Mouse (Mus musculus) thymus, postnatal 0 days (tissue): ENCODE measurements around the gene Gm5148. TPM values are rescaled to one million over a fixed set of nuclear protein-coding genes. Genes with fewer than 3 reads are reported as not detected.

ENCODE experiments used
- DNase-seq: peaks from one replicate; pipeline ENCODE4 v3.0.0-alpha.2; 2015; ENCODE audit warnings: low spot score
- polyA plus RNA-seq: library from polyadenylated mRNA; unstranded; fragments of >200 nt; fragmentation: Nextera tagmentation; extraction: Ambion mirVana; gene quantifications from 2 replicates; pipeline ENCODE4 v1.2.1, GENCODE M21; 2015

Gene Gm5148
- polyA plus RNA-seq, 1 experiment from 2014 or later = 6.1 TPM

DNA sequence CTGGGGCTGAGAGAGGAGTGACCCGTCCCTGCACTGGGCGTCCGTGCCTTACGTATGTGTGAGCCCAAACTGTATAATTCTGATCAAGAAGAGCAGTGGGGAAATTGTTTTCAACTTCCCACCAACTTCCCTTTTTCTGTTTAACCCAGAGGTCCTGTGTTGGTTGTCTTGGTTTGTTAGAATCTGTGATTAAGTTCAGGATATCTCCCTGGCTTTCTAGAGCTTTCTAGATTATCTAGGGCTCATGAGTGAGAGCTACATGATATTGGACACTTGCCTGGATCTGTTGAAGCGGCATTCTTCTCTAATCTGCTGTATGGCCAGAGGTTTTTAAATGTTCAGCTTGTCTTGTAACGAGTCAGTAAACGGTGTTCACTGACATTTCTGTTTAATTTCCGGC is 30.7 kb downstream of the Gm5148 start:
- DNase-seq = no peak

DNA sequence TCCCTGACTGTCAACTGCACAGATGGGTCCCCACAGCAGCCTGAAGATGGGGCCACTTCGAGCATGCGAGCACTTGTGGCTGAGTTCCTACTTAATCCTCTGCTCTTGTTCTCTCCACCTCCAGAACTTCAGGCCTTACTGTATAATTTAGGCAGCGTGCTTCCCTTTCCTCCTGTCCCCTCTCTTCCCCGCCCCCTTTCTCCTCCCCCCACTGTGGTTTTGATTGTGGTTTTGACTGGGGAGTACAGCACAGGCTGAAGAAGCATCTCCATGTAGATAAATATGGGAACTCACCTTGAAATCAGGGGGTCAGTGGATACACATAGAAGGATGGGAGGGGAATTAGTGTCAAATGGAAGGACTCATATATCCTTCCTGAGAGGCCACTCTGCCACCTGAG is 31.3 kb downstream of the Gm5148 start:
- DNase-seq = no peak

DNA sequence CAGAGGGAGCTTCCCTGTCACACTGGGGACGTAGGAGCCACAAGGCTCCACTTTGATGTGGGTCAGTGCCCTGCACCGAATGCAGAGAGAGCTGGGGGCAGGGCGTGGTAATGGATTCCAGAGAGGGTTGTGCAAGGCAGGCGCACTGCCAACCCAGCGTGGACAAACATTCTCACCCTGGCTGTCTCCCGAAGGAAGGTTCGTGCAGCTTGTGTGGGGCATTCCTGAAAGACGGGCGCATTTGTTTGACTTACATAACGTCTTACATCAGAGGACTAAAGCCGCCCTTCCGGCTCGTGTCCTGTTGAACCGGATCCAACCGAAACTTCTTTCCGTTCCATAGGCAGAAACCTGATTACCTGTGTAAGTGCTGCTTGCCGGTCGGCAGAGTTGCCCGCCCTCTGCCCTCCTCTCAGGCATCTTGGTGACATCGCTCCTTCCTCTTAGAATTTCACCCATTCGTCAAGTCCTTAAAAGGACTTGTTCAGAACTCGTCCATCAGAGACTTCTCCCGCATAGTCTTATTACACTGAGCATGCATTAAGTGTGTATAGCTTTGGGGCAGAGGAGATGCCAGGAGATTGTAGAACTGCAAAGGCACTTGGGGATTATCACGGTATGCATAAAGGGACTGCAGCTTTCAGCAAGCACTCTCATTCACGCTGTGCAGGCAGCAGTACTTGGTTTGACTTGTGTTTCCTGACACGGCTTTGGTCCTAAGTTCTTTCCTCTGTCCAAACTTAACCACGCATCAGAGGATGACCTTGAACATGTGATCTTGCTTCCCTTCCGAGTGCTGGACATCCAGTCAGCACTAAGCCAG is 36.9 kb downstream of the Gm5148 start:
- DNase-seq = peak; percentile 40

DNA sequence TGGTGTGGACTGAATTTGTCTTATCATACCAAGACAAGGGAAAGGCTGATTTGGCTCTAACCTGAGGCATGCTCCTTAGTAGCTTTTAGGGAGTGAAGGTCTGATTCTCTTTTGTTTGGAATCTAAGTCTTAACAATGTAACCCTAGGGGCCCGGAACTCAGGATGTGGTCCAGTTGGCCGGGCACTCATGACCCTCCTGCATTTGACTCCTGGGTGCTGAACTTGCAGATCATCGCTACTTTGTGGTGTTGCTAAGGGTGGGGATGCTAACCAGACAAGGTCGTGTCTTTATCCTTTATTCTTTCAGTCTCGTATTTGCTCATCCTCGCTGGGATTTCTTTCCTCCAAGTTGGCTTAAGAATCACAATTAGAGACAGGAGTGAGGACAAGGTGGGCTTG is 37.5 kb downstream of the Gm5148 start:
- no peak for DNase-seq

DNA sequence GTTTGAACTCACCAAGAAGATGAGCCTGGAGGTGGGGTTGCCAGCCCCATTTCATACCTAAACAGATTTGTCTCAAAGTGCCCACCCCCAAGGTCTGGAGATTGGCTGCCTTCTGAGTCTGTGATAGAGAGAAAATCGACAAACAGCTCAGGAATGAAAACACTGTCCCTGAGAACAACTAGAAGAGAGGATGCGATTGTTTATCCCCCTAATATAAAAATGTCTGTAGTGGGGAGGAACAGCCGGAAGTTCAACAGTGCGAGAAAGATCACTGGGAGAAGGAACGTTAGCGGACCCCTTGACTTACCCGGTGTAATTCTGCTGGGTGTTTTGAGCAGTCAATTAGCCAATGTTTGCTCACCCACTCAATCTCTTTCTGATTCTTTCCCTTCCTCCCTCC is 38.1 kb downstream of the Gm5148 start:
- no peak for DNase-seq

DNA sequence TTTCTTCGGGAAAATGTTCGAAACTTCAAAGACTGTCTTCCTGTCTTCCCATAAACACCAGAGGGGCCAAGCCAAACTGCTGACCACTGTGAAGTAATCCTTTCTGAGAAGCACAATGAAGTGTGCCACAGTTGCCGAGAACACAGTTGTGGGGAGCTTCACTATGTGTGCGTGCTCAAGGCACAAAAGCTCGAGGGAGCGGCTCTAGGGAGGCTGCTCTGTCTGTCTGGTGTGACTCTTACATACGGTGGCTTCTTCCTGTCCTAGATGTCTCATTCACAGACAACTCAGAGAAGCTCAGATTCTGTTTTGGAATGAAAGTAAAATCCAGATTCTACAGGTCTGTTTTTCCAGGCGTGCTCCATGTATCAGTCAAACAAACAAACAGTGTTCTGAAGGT is 48.0 kb downstream of the Gm5148 start:
- DNase-seq = no peak

DNA sequence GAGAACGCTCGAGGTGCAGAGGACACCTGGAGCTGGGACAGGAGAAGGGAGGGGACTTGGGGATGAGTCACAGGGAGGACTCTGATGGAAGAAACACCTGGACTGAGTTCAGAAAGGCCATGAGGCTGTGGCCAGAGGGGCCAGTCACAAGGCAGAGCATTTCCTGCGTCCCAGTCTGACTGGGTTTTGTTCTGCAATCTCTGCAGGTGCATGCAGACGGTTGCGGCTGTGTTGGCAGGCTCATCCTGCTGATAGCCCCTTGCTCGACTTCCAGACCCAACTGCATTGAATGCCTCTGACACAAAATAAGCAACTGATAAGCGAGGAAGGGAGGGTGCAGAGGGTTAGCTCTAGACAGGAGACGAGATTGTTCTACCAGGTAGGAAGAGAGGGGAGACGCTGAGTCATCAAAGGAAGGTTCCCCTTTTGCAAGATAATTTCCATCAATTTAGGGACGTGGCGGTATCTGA is 49.2 kb downstream of the Gm5148 start:
- peak; percentile 50 for DNase-seq

DNA sequence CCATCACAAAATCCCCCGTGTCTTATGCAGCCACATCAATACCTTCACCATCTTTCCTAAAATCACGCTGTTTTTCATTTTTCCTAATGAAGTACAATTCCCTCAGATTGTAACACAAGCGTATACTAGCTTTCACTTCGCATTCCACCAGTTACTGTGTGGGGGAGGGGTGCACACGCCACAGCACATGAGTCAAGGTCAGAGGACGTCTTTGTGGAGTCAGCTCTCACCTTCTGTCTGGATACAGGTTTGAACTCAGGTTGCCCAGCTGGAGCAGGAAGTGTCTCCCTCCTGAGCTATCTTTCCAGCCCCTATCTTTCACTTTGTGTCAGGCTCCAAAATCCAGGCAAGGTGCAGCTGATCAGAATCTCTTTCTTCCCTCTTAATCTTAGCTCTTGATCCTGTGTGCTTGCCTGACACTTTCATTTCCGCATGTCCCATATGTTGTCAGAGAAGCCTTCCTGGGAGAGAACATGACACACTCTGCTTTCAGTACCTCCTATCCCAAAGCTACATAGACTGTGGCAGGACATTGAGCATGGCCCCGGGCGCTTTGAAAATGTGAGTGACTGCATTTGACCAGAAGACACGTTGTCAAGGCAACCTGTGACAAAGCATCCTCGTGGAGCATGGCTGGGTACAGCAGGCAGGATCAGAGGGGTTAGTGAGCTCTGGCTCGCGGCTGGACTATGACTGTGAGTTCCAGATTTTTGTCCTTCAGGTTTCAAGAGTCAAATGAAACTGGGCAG is 50.6 kb downstream of the Gm5148 start:
- DNase-seq = no peak

DNA sequence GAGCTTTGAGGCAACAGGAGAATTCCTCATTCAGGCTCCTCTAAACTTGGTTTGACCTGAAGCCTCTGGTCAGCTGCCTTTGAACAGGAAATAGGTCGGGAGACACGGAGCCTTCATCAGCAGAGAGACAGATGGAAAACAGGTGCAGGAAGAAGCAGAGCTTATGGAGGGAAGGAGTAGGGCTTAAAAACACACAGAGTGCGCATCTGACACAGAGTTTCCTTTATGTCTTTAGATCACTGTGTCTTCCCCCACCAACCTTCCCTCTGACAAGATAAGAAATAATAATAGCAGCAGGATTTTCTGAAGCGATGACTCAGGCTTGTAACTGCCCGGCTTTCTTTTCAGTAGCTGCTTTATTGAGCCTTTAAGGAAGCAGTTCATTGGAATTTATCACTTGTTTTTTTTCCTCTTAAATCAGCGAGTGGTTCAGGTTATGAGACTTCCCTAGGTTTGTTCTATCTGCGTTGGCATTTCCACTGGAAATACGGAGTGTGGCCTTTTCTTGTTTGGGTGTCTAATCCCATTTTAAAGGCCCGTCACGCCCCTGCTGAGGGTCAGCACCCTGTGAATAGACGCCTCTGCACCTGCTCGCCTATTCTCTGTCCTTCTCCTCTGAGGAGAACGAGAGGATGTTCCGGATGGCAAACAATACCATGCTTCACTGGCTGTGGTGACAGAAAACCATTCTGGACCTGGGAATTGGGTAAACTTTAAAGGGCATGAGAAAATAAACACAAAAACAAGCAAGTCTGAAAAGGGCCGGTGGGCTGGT is 51.8 kb downstream of the Gm5148 start:
- no peak for DNase-seq

DNA sequence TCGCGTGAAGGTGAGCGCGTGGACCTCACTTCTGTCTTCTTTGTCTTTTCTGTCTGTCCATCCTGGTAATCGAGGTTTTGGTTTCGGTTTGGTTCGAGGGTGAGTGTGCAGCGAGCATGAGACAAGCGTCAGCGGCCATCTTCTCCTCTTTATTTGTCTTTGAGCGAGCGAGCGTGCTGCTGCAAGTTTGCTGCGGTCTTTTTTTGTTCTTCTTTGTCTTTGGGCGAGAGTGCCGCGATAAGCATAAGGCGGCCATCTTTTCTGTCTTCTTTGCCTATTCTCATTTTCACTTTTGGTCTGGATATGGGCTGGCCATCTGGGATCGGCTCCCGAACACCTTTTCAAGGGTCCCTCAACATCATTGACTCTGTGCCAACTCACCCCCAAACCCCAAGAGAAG is 55.2 kb downstream of the Gm5148 start:
- DNase-seq = no peak

DNA sequence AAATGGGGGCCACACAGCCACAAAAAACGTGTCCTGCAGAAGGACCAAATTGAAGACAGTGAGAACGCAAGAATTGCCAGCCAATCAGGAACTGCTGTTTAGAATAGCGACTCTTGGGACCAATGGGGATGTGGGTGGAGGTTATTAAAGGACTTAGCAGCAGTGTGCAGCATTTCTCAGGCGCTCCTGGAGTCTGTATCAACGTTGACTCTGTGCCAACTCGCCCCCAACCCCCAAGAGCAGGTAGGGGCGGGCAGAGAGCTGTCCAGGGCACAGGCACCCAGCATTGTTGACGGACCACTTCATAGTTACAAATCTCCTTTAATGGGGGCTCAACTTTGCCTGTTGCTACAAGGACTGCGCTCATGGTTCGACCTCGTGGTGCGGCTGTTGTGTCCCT is 55.6 kb downstream of the Gm5148 start:
- no peak for DNase-seq

DNA sequence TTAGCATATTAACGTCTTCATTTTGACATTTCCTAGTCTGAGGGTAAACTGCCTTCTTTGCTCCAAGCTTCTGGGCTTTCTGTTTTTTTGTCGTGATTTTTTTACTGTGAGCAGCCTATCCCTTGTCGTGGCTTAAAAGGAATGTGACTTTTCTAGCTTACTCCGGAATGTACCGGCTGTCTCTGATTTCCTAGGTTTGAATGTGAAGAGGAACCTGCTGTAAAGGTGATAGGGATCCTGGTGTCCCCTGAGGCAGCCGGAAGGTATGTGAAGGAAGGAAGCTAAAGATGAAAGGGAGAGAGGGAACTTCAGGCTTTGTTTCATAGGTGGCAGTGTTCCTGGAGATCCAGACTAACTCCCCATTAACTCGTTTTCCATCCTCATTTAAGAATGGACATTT is 56.6 kb downstream of the Gm5148 start:
- no peak for DNase-seq

DNA sequence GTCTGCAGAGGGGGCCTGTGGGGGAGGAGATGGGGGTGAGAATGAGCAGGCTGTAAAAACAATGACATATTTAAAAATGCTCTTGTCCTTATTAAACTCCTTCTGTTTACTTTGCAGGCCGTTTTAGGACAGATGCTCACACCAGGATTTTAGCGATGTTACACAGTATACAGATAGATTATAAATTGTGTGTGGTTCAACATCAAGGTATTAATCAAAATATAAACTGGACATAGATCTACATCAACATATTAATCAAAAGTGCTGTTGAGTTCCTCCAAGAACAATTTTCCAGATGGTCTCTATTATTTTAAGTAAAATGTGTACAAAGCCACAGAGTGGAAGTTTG is 57.2 kb downstream of the Gm5148 start:
- DNase-seq = no peak

DNA sequence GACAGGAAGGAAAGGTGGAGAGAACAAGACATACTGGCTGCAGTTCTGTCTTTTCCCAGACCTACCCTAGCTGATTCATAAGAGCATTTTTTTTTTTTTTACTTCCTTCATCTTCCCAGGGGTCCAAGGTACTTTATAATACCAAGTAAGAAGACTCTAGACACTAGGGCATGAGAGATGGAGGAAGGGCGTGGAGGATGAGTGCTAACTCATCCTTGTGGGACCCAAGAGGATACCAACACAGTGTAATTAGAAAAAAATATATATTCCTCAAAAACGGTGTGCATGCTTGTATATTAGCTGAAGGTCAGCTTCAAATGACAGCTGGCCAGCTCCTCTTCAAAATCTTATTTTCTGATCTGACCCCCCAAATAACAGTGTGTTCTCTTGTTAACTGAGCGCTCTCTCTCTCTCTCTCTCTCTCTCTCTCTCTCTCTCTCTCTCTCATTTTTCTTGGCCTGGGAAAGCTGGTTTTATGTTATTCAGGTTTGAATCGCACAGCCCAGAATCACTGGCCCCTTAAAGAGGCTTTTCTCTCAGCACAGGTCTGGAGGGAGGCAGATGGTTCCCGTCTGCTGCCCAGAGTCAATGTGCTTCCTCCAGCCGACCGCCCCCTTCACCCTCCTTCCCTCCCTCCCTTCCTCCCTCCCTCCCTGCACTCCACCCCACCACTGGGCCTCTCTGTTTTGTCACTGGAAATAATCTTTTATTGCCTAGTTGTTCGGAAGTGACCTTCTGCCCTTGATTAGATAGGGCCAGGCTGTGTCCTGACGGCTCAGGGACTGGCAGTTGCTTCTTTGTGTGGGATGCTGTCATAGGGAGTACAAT is 57.8 kb downstream of the Gm5148 start:
- DNase-seq = no peak

Other genes starting within 250 kb of the Gm5148 start
- gene Spry1, start 84.5 kb downstream of the Gm5148 start, polyA plus RNA-seq = 3.2 and 4.5 TPM in 2 replicates